Mouse (Mus musculus): ENCODE results near the gene Elovl1. TPM values are rescaled to one million over a fixed set of nuclear protein-coding genes. Genes with fewer than 3 reads are reported as not detected.
A peak's percentile ranks its signal among the peaks of the same experiment; 100 is the strongest.

Elovl1 gene
- polyA plus RNA-seq, 1 experiment from 2014 or later, result 24.1 TPM

DNA sequence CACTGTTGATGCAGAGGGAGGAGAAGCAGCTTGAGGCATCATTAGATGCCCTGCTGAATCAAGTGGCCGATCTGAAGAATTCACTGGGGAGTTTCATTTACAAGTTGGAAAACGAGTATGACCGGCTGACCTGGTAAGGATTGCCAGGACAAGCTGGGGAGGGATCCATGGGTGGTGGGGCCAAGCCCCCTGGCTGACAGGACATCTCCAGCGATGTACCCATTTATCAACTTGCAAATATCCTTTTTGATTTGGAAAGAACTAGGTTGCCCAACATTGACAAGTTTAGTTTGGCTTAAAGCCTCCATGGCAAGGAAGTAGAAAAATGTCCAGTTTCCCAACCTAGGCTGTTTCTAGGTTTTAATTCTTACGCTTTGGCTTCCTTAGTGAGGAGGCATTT is 17.0 kb upstream of the Elovl1 start:
- 93% methylated on average over 5 of the region's 5 CpGs for WGBS
- peaks cover 19% of the 10 kb centered on the region for H3K4me1 ChIP-seq
- no peak overlapping the region for H3K4me2 ChIP-seq
- no peaks in the 10 kb centered on the region for H3K9me3 ChIP-seq (replicated peaks)
- no peaks in the 10 kb centered on the region for H3K27me3 ChIP-seq
- ATAC-seq, result no peak
- H3K36me3 ChIP-seq (ENCODE audit: poor library complexity, severe bottlenecking), result peaks cover 48% of the 10 kb centered on the region
- no peak overlapping the region for H3K9ac ChIP-seq
- no peak overlapping the region for H3K27ac ChIP-seq
- H3K4me3 ChIP-seq, result no peak overlapping the region

DNA sequence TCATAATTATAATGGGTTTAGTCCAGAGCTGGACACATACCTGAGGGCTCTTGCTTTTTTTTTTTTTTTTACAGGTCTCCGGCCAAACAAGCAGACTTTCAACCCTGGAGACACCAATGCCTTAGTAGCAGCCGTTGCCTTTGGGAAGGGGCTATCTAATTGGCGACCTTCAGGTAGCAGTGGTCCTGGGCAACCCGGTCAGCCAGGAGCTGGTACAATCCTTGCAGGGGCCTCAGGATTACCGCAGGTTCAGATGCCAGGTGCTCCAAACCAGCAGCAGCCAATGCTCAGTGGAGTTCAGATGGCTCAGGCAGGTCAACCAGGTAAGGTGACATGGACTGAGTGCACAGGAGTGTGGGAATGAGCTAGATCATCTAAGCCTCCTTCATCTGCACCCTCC is 14.3 kb upstream of the Elovl1 start:
- no peak for ATAC-seq
- no peaks in the 10 kb centered on the region for H3K27me3 ChIP-seq
- WGBS, result 97% methylated on average over 5 of the region's 5 CpGs
- H3K9me3 ChIP-seq (replicated peaks), result no peaks in the 10 kb centered on the region
- no peak overlapping the region for H3K4me3 ChIP-seq
- peaks cover 74% of the 10 kb centered on the region for H3K36me3 ChIP-seq (ENCODE audit: poor library complexity, severe bottlenecking)
- peaks cover 11% of the 10 kb centered on the region for H3K4me1 ChIP-seq
- no peak overlapping the region for H3K27ac ChIP-seq
- H3K4me2 ChIP-seq, result no peak overlapping the region
- H3K9ac ChIP-seq, result no peak overlapping the region

DNA sequence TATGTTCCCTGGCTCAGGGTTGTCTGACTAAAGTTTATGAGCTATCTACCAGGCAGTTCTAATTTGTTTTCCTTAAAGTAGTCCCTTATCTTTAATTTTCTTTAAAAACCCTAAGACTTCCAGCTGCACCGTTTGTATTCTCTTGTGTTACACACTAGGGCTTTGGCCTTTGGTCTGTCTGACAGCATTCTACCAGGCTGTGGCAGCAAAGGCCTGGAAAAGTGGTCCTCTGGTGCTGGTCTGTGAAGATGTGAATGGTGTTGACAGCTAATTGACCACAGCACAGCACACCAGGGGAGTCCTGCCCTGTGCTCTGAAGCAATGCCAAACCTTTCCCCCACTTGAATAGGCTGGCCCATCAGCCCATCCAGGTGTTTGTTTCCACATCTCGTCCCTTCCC is 12.1 kb upstream of the Elovl1 start:
- Histone ChIP-seq H3K27me3 (no peaks in the 10 kb centered on the region), H3K9me3 (replicated peaks) (no peaks in the 10 kb centered on the region), H3K36me3 (ENCODE audit: poor library complexity, severe bottlenecking) (peaks cover 95% of the 10 kb centered on the region), H3K4me1 (no peaks in the 10 kb centered on the region), H3K27ac (no peak overlapping the region), H3K9ac (no peak overlapping the region), H3K4me3 (no peak overlapping the region), H3K4me2 (no peak overlapping the region)
- WGBS, result 85% methylated on average over 2 of the region's 2 CpGs
- ATAC-seq, result no peak

DNA sequence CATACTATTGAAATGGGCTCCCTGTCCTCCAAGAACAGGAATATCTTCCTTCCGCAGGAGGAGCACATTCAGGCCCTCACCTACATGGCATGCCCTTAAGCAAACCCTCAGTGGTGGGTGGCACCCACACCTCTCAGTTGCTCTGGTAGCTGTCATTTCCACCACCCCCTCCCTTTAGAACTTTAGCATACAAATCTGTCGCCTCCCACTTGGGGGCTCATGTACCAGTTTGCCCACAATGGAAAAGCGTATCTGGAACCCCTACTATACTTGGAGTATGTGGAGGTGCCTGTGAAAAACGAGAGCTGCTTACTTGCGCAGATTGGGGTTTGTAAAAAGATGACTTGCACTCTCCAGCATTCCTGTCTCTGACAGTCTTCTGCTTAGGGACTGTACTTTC is 11.6 kb upstream of the Elovl1 start:
- ATAC-seq, result no peak
- WGBS, result 95% methylated on average over 5 of the region's 5 CpGs
- Histone ChIP-seq H3K27ac (no peak overlapping the region), H3K4me3 (no peak overlapping the region), H3K9ac (no peak overlapping the region), H3K4me1 (no peaks in the 10 kb centered on the region), H3K27me3 (no peaks in the 10 kb centered on the region), H3K4me2 (no peak overlapping the region), H3K9me3 (replicated peaks) (no peaks in the 10 kb centered on the region), H3K36me3 (ENCODE audit: poor library complexity, severe bottlenecking) (peaks cover 97% of the 10 kb centered on the region)

DNA sequence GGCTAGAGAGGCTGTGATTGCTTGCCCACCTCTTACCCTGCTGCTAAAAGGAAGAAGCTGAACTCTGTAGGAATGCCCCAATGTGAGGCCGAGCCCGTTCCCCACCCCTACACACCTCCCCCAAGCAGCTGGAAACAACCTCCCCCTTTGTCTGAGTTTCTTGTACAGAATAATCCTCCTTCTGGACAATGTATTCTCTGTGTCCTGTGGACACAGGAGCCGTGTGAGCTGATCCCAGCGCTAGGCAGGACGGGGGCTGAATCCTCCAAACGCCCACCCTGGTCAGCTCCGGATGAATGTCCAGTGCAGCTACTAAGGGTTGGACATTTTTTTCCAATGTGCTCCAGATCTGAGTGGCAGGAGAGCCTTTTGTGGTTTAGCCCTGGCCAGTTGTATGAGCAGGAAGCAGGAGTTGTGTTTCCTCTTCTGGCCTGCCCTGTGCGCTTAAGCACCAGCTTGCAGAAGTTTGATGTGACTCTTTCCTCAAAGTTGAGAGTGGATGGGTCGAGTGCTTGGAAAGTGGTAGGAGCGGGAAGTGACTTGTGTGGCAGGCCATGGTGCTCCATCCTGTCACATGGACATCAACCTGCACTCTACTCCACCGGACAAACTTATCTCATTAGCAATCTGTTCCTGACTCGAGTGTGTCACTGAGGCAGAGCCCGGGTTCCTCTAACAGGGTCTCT is 10.6 kb upstream of the Elovl1 start:
- no peak for ATAC-seq
- H3K27me3 ChIP-seq, result no peaks in the 10 kb centered on the region
- H3K27ac ChIP-seq, result no peak overlapping the region
- no peak overlapping the region for H3K4me2 ChIP-seq
- H3K9ac ChIP-seq, result no peak overlapping the region
- WGBS, result 78% methylated on average over 13 of the region's 13 CpGs
- peaks cover 95% of the 10 kb centered on the region for H3K36me3 ChIP-seq (ENCODE audit: poor library complexity, severe bottlenecking)
- H3K9me3 ChIP-seq (replicated peaks), result no peaks in the 10 kb centered on the region
- H3K4me3 ChIP-seq, result no peak overlapping the region
- no peaks in the 10 kb centered on the region for H3K4me1 ChIP-seq

DNA sequence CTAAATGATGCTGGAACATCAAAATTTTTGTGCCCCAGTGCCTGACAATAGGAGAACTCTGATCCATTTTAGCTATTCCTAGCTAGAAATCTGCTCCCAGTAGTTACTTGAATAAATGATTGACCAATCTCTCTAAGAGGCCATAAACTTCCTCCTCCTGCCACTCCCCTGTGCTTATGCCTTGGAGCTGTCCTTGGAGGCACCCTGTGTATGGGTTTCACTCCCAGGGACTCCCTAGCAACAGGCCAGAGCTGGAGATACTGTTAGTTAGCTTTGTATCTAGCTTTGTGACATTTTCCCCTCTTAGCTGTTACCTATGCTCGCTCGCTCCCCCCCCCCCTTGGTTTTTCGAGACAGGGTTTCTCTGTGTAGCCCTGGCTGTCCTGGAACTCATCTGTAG is 6.5 kb upstream of the Elovl1 start:
- ATAC-seq, result no peak
- H3K4me2 ChIP-seq, result no peak overlapping the region
- no peaks in the 10 kb centered on the region for H3K27me3 ChIP-seq
- 100% methylated on average over 3 of the region's 3 CpGs for WGBS
- H3K36me3 ChIP-seq (ENCODE audit: poor library complexity, severe bottlenecking), result peaks cover 59% of the 10 kb centered on the region
- no peak overlapping the region for H3K4me3 ChIP-seq
- no peak overlapping the region for H3K9ac ChIP-seq
- no peaks in the 10 kb centered on the region for H3K9me3 ChIP-seq (replicated peaks)
- H3K27ac ChIP-seq, result no peak overlapping the region
- H3K4me1 ChIP-seq, result no peaks in the 10 kb centered on the region

DNA sequence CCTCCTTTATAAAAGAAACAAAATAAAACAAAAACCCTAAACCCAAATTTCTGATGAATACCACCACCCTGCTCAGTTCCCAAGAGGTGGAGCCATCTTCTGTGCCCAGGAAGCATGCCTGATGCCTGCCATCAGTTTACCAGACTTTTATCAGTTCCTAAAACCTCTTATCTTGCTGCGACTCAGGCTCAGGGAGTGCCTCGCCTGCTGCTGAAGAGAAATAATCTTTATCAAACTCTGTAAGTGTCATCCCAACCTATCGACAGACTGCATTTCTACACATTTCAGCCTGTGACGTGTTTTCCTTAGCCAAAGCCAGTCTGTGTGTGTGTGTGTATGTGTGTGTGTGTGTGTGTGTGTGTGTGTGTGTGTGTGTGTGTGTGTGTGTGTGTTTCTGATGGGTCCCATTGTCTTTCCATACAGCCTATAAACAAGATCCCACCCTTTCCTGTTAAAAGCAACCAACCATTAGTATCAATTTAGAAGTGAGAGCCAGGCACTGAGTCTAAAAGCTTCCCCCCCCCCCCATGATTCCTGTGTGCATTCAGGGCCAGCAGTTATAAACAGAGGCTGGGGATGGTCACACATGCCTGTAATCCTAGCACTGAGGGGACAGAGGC is 3.2 kb upstream of the Elovl1 start:
- Histone ChIP-seq H3K9ac (no peak overlapping the region), H3K27ac (no peak overlapping the region), H3K27me3 (no peaks in the 10 kb centered on the region), H3K4me1 (peaks cover 22% of the 10 kb centered on the region), H3K4me2 (no peak overlapping the region), H3K9me3 (replicated peaks) (no peaks in the 10 kb centered on the region), H3K36me3 (ENCODE audit: poor library complexity, severe bottlenecking) (peaks cover 27% of the 10 kb centered on the region), H3K4me3 (no peak overlapping the region)
- ATAC-seq, result no peak
- WGBS, result 93% methylated on average over 4 of the region's 4 CpGs

DNA sequence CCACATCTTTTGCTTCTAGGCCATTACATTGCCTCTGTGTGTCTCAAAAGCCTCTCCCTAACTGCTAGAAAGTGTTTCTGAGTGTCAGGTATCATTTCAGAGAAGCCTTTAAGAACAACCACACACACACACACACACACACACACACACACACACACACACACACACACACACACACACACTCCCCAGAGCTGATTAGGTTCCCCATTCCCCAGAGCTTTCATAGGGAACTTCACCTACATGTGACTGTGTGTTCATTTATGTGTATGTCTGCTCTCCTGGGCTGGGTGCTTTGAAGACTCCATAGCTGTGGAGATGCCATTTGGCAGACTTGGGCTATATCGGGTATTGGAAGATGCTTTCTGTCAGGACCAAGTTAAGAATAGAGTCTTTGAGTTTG is 2.5 kb upstream of the Elovl1 start:
- H3K36me3 ChIP-seq (ENCODE audit: poor library complexity, severe bottlenecking), result peaks cover 25% of the 10 kb centered on the region
- H3K27me3 ChIP-seq, result no peaks in the 10 kb centered on the region
- H3K4me1 ChIP-seq, result peaks cover 22% of the 10 kb centered on the region
- H3K4me2 ChIP-seq, result no peak overlapping the region
- ATAC-seq, result no peak
- no peaks in the 10 kb centered on the region for H3K9me3 ChIP-seq (replicated peaks)
- no peak overlapping the region for H3K27ac ChIP-seq
- H3K9ac ChIP-seq, result no peak overlapping the region
- 100% methylated on average over 1 of the region's 1 CpGs for WGBS
- no peak overlapping the region for H3K4me3 ChIP-seq

DNA sequence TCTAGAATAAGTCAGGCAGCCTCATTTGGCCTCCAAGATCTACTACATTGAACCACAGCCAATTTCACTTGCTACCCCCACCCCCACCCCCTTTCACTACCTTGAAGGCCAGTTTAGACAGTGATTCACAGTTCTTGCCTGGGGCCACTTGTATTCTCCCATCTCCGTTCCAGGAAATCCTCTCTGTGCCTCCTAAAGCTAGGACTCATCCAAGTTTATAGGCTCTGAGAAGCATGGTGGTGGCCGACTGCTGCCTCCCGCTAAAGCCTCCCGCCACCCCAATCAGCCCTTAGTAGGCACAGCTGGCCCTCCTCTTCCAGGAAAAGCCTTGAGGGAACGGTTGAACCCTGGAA is 502 bp upstream of the Elovl1 start:
- Histone ChIP-seq H3K27ac (peak overlapping the region; percentile 65), H3K36me3 (ENCODE audit: poor library complexity, severe bottlenecking) (peaks cover 28% of the 10 kb centered on the region), H3K4me1 (peaks cover 24% of the 10 kb centered on the region), H3K4me2 (peak overlapping the region; percentile 83), H3K4me3 (peak overlapping the region; percentile 55), H3K27me3 (no peaks in the 10 kb centered on the region), H3K9ac (peak overlapping the region; percentile 77), H3K9me3 (replicated peaks) (no peaks in the 10 kb centered on the region)
- WGBS, result 1% methylated on average over 5 of the region's 5 CpGs
- ATAC-seq, result no peak; the same call in 1 of the 2 replicates

DNA sequence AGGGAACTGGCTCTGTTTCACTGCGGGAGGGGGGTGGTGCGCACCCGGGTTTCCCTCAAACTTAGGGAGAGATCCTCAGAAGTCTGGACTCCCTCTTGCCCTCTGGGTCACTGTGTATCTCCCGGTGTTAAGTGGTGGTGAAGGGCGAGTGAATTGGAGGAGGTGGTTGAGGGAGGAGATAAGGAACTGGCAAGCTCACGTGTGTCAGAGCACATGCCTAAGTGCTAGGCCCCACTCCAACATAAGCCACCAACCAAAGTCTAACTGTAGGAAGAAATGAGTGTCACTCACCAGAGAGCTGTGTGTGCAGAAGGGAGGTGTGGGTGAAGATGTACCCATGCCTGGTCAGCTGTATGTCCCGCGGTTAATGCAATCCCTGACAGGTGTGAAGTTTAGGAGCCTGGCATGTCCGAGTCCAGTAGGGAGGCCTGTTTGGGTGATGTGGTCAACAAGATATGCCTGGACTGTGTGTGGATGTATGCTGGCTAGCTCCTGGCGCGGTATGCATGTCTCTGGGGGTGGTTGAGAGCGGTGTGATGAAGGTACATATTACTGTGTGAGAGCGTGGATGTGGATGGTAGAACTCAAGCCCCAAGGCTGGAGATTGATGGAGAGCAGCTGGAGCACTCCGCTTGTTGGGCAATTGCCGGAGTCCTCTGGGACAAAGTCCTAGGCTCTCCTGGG is 780 bp downstream of the Elovl1 start:
- H3K4me3 ChIP-seq, result peak overlapping the region; percentile 55
- H3K27ac ChIP-seq, result 0 out of 2 replicates have a peak overlapping the region, but pooled peaks have one; percentile 65
- H3K27me3 ChIP-seq, result no peaks in the 10 kb centered on the region
- peak overlapping the region; percentile 77 for H3K9ac ChIP-seq
- H3K36me3 ChIP-seq (ENCODE audit: poor library complexity, severe bottlenecking), result peaks cover 37% of the 10 kb centered on the region
- H3K9me3 ChIP-seq (replicated peaks), result no peaks in the 10 kb centered on the region
- peak overlapping the region; percentile 83 for H3K4me2 ChIP-seq
- peaks cover 31% of the 10 kb centered on the region for H3K4me1 ChIP-seq
- 57% methylated on average over 15 of the region's 15 CpGs for WGBS
- peak; percentile 8; the same call in 1 of the 2 replicates for ATAC-seq

DNA sequence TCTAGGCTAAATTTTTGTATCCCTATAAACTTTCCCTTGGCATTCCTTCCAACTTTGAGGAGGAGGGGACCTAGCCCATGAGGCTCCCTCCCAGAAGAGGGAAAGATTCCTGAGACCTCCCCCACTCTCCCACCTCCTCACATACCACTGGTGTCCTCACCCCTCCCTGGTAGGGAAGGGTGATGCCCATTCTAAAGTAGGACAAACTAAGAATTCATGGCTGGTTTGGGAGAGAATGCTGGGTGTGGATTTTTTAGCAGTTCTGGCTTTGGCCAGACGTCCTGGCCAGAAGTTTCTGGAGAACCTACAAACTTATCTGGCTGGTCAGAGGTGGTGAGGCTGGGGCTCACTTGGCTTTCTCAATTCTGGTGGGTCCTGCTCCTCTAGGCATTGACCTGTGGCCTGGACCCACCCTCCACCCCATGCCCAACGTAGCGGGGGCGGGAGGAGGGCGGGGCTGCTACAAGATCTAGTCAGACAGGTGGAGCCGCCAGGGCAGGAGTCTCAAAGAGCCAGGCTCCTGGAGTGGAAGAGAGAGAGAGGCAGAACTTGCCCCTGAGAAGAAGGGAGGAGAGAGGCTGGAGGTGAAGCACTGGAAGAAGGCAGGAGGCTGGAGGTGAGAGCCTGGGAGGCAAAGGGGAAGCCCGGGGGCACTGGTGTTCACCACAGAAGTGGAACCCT is 1.5 kb downstream of the Elovl1 start:
- peaks cover 37% of the 10 kb centered on the region for H3K4me1 ChIP-seq
- H3K4me3 ChIP-seq, result no peak overlapping the region
- no peak overlapping the region for H3K27ac ChIP-seq
- ATAC-seq, result no peak
- H3K9ac ChIP-seq, result no peak overlapping the region
- peak overlapping the region; percentile 83 for H3K4me2 ChIP-seq
- WGBS, result 70% methylated on average over 7 of the region's 7 CpGs
- H3K9me3 ChIP-seq (replicated peaks), result no peaks in the 10 kb centered on the region
- H3K36me3 ChIP-seq (ENCODE audit: poor library complexity, severe bottlenecking), result peaks cover 43% of the 10 kb centered on the region
- no peaks in the 10 kb centered on the region for H3K27me3 ChIP-seq

DNA sequence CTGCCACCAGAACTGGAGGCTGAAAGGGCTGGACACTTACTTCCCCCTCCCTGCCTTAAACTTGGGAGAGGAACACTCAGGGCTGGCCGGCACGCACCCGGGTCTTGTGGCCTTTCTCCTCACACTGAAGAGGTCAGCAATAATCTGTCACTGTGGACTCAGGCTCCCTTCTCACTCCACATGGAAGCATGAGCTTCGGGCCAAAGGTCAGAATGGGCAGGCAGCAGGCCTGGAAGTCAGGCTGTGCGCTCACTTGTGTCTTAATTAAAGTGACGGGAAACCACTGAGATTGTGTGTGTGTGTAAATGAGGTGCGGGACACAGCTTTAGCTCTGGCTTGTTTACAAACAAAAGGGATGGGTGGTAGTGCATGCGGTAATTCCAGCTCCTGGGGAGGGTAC is 4.4 kb downstream of the Elovl1 start:
- Histone ChIP-seq H3K9ac (0 out of 2 replicates have a peak overlapping the region, but pooled peaks have one; percentile 21), H3K4me3 (no peak overlapping the region), H3K36me3 (ENCODE audit: poor library complexity, severe bottlenecking) (peaks cover 57% of the 10 kb centered on the region), H3K4me1 (peaks cover 58% of the 10 kb centered on the region), H3K27me3 (no peaks in the 10 kb centered on the region), H3K4me2 (no peak overlapping the region), H3K27ac (no peak overlapping the region), H3K9me3 (replicated peaks) (no peaks in the 10 kb centered on the region)
- whole genome bisulfite sequencing, result 78% methylated on average over 8 of the region's 8 CpGs
- ATAC-seq, result no peak
